Mouse (Mus musculus): Measurements from ENCODE around the gene Slc20a1.

Slc20a1 gene

DNA sequence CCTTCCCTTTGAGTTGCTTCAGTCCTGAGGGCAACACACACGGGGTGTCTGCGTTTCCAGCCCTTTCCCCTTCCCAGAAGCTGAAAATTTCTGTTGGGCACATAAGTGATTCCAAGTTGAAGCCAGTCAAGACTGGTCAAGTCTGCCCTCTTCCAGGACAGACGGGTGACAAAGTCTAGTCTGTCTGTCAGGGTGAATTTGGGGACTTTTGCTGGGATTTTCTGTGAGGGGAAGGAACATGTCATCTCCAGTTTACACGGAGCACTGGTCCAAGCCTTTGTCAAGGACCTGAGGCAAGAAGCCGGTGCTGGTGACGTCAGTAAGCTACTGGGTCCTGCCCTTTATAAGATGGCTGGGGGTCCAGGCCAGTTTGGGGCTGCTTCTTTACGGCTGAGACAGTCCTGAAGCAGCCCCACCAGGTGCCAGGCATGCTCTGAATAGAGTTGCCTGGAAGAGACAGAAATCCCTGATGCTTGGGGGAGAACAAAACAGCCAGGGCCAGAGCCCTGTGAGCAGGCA is 28.5 kb downstream of the Slc20a1 start:
- DNase-seq (ENCODE audit: low spot score): no peak

DNA sequence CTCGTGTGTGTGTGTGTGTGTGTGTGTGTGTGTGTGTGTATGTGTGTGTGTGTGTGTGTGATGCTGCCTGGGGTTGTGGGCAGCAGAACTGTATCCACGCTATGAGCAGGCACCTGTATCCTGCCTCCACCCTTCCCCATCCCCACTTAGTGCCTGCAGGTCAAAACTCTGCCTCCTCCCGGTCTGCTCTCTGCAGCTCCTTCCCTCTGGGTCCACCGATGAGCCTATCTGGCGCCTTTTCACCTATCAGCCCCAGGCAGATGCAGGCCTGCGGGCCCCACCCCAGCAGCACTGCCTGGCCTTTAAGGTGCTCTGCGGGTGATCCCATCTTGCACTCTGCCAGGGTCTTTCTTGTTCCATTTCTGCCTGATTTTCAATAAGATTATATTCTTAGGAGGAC is 29.1 kb downstream of the Slc20a1 start:
- no peak for DNase-seq (ENCODE audit: low spot score)

DNA sequence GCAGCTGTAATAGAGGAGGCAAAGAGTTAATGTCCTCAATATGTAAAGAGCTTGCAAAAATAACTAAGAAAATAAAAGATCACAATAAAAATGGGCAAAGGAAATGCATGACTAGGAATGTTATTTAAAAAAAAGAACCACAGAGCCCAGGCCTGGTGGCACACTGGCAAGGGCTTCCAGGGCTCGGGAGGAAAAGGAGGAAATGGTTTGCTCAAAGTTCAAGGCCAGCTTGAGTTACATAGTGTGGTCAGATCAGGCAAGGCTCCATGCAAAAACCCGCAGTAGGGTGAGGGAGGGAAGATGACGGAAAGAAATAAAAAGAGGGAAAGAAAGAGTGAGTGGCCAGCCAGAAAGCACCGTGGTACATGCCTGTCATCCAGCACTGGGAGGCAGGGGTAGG is 30.0 kb downstream of the Slc20a1 start:
- DNase-seq (ENCODE audit: low spot score): no peak

DNA sequence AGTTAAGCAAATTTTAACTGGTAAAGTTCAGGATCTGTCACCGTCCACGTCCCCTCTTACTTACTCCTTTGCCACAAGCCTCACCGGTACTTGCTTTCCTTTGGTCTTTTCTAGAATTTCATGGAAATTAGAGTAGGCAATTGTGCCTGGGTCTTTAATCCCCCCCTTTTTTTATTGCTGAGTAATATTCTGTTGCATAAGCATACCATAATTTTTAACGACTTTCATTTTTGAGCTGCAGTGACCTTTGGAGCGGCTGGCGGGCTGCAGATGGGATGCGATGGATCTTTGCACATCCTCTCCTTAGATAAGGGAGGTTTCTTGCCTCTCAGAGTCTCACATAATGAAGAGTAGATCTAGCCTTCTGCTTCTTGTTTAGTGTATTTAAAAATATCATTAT is 30.8 kb downstream of the Slc20a1 start:
- DNase-seq (ENCODE audit: low spot score): no peak

DNA sequence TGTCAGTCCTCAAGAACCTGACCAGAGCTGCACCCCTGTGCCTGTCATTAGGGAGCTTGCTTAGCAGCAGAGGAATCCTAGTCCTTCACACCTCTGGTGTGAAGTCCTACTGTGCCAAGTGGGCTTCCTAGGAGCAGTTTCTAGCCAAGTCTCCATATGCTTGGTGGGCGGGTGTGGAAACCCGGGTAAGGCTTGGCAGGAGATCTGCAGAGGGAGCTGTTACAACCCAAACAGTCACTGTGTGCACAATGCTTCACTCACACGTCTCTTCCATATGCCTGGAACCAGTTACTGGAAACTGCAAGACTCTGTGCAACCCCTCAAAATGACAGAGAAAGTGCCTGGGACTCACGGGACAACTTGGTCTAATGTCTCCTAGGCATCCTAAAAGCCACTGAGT is 33.5 kb downstream of the Slc20a1 start:
- no peak for DNase-seq (ENCODE audit: low spot score)

DNA sequence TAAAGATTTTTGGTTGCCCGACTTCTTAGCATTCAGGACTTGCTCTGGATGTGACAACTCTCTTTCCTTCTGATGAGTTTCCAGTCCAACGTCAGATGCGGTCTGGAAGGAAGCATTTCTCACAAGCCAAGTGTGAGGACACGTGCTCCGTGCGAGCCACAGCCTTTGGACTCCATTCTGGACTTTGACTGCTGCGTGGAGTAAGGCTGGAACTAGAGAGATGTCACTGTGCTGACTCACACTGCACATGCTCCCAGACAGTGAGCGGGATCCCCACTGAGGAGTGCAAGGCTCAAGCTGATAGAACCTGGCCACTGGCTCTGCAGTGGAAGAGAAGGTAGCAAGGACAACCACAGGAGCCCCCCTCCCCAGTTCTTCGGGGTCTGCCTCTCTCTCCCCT is 33.9 kb downstream of the Slc20a1 start:
- DNase-seq (ENCODE audit: low spot score): no peak

DNA sequence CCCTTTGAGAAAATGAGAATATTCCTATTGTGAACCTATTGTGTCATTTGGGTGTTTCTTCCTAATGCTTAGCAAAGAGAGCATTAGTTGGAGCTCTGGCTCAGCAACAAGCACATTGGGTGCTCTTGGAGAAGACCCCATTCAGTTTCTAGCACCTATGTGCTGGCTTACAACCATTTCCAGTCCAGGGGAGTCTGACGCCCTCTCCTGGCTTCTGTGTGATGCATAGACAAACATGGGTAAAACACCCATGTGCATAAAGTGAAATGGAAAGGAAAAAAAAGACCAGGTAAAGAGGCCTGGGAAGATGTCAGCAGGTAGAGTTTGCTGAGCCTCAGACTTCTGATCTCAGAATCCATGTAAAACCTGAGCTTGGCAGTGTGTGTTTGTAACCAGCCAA is 34.7 kb downstream of the Slc20a1 start:
- DNase-seq (ENCODE audit: low spot score): no peak

DNA sequence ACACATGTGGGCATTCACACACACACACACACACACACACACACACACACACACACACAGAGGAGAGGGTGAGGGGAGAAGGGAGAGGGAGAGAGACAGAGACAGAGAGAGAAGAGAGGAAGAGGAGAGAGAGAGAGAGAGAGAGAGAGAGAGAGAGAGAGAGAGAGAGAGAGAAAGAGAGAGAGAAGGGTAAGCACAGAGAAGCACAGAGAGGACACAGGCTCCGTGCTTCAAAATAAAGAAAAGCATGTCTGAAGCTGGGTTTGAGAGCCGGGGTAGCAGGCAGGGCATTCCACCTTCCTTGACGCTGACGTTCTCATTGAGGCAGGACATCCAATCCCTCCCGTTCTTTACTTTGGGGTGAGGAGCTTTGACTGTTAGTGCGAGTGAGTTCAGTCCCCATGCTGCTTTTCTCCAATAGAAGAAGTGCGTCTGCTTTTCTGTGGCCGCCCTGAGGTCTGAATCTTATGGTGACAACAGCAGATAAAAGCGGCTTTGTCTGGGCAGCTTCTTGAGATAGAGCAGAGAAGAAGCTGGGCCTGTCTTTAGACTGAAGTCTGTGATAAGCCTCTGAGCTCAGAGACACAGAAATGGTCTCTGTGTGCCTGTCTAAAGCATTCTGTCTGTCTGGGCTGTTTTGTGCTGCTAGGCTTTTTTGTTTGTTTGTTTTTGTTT is 35.4 kb downstream of the Slc20a1 start:
- DNase-seq (ENCODE audit: low spot score): no peak

DNA sequence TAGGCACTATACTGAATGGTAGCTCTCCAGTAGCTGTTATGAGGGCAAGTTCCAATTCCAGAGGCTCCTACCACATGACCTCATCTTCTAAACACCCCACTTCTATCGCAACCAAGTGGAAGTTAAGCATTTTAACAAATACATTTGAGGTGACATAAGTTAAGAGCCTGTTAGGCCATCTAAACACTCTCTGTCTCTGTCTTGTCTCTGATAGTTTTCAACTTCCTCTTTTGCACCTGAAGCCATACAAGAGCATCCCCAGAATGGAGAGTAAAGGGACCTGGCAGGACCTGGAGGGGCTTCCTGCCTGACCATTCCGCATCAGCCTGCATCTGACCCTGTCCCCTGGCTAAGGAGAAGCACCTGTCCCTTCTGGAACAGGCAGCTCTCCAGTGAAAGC is 36.2 kb downstream of the Slc20a1 start:
- no peak for DNase-seq (ENCODE audit: low spot score)

DNA sequence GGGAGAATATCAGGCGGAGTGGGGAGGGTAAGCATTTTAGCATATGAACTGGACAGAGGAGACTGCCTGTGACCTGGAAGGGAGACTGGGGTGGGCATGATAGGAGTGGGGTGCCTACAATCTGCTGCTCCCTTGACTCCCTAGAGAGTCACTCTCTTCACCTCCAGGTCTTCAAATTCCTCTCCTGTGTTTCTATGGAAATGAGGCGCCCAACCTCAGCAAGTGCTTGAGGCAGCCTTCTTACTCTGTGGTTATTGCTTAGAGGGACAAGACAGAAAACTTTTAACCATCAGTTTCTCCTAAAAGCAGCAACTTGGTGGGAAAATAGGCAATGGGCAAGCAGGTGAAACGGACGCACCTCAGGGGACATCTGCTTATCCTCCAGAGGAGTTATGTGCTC is 38.0 kb downstream of the Slc20a1 start:
- no peak for DNase-seq (ENCODE audit: low spot score)

DNA sequence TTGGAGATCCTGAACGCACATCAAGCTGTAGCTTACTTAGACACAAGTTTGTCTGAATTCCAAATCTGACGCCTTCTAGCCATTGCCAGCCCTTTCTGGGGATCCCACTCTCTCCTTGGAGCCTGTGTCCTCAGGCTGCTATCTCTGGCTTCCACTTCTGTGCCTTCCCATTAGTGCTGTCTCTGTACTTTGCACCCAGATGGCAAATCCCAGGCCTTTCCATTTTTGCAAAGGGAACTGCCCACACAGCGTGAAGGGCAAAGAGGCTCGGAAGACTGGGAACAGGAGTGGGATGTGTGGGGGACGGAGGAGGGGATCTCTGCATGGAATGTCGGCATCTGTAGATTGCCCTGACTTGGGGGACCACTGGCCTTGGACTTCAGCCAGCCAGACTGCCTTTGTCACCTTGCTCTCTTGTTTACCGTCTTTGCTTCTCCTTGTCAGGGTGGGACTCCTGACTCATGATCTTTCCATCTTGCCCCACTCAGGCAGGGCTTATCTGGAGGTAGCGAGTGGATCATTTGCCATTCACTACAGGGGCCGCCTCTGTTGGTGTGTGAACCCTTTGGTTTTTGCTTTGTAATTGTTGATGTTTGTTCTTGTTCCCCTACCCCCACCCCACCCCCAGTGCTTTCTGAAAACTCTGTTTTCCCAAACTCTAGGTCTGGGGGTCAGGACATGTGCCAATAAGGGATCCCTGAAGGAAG is 42.3 kb downstream of the Slc20a1 start:
- DNase-seq (ENCODE audit: low spot score): no peak

DNA sequence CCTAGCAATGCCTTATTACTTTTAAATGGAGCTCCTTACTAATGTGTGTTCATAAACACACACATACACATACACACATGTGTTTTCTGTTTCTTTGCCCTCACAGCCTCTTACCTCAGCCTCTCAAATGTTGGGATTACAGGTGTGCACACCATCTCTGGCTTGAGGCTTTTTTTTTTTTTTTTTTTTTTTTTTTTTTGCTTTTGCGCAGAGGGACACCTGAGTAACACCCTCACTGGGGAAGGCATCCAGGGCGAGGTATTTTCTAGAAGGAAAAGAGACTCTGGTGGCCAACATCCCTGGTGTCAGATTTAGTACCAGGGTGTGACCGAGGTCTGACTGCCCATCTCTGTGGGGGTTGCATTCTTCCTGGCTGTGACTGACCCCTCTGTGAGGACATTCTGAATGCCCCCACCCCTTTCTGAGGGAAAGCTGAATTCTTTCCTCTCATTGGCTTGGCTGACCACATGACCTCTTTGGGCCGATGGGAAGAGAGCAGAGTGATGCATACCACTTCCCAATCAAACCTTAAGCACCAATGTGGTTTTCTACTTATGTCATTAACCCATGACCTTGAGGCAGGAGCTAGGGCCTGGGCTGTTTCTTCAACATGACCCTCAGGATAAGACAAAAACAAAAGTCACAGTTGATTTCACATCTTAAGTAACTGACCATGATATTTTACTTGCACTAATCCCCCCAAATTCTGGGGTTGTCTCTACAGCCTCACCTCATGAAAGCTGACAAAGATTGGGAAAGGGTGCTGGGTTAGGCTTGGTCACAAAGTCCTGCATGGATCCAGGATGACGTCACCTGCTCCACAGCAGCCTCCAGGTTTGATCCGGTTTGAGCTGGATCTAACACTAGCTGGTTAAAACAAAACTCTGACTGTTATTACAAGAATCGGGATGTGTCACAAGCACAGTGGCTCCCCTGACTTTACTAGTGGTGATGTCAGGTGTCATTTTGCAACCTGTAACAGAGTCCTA is 43.6 kb downstream of the Slc20a1 start:
- DNase-seq (ENCODE audit: low spot score): no peak

- no peak for DNase-seq (ENCODE audit: low spot score)
Measured at GRCm38 (mm10) chr2:129243005-129243404, 44.4 kb downstream of the Slc20a1 start.

GRCm38 (mm10) chr2:129243786-129244185 is 45.2 kb downstream of the Slc20a1 start:
- no peak for DNase-seq (ENCODE audit: low spot score)

DNA sequence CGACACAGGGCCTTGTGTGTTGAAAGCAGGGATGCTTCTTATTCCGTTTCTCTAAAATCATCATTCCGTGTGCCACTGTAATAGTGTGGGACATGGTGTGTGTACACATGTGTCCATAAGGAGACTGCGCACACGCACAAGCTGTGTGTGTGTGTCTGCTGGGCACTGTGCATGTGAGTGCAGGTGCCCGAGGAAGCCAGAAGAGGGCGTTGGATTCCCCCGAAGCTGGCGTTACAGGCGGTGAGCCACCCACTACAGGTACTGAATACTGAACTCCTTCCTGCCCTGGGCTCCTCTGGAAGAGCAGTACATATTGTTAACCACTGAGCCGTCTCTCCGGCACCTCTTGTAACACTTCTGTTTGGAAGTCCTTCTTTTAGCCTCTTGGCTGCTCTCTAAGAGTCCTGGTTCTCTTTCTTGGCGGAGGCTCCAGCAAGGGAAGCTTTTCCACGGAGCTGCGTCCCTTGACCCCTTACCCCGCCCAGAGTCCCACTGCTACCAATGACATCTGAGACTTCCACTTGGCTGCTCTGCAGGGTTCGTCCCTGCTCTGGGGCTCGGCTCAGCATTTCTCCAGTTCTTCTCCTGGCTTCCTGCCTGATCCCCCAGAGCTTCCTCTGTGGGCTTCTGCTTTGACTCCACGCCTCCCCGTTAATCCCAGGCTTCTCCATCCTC is 46.0 kb downstream of the Slc20a1 start:
- DNase-seq (ENCODE audit: low spot score): no peak

DNA sequence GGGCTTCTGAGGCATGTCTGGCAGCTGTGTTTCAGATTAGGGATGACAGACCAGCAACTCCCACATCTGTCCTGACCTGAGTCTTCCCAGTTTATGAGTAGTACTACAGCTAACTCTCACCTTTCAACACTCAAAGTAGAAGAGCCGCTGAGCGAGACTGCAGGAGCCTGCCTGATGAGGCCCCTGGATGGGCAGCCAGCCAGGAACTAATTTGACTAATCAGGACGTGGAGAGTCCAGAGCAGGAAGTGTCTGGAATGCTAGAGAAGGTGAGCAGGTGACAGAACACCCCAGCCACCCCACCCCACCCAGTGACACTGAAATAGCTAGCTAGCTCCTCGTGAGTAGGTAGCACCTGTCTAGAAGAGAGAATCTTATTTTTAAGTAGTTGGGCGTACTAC is 47.1 kb downstream of the Slc20a1 start:
- peak; percentile 34 for DNase-seq (ENCODE audit: low spot score)

GRCm38 (mm10) chr2:129246436-129246835 is 47.9 kb downstream of the Slc20a1 start:
- no peak for DNase-seq (ENCODE audit: low spot score)

DNA sequence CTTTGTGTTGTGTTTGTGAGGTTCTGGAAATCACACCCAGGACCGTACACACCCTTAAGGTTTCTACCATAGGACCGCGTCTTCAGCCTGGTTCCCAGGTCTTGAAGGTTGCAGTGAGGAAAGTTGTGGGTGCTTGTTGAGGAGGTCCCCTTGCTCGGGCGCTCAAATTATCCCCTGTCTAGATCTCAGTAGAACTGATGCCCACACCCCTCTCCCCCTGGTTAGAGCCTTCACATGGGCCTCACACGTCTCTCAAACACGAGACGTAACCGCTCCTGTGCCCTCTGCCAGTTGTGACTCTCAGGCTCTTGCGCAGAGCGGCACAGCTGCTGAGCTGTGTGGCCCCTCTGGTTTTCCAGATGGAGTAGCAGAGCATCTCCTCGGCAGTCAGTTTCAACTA is 48.4 kb downstream of the Slc20a1 start:
- no peak for DNase-seq (ENCODE audit: low spot score)

DNA sequence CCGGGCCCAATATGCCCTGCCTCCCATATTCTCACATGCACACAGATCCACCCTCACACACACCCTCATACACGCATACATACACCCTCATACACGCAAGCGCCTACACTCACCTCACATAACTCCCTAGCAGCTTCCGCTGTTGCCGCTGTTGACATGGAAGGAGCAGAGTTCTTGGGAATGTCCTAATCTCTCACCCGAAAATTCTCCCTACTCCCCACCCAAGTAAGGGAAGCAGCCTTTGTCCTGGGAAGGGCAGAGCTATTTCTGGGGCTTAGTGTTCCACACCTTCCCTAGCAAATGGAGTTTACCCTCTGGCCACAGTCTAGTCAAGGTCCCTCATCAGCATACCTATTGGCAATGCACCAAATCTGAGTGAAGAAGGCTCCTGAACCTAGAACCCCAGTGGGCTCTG is 49.1 kb downstream of the Slc20a1 start:
- no peak for DNase-seq (ENCODE audit: low spot score)

- no peak for DNase-seq (ENCODE audit: low spot score)
Measured at GRCm38 (mm10) chr2:129249321-129249720, 50.8 kb downstream of the Slc20a1 start.

DNA sequence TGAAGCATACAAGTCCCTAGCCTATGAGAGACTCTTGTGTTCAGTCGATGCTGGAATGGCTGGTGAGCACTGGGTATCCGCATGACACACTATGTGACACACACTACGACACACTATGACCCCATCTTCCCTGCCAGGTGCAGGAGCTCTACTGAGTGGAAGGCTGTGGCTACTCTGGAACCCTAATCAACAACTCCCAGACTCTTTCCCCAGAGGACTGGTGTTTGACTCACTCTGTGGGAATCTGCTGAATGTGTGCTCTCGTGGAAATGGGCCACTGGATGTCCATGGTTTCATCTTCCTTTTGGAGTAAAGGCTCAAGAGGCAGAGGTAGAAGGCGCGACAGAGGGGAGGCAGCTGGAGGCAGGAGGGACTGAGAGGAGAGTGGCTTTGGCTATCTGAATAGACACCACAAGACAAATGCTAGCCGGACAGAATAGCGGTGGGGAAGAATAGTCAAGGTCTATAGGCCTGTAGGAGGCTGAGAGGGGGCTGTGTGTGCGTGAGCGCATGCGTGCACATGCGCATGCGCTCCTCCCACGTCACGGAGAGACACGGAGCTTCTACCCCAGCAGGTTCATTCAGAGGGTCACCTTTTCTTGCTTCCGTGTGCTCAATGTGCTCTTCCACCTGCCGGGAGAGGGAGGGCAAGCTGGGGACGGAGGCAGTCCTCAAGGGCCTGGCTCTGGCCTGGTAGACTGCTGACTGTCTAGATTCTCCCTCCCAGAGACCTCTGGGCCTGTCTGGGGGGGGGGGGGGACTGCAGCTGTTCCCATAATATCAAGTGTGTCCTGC is 54.5 kb downstream of the Slc20a1 start:
- DNase-seq (ENCODE audit: low spot score): no peak
